Mouse (Mus musculus) lung, embryonic 16.5 days (tissue): ENCODE measurements around the gene Nell1. TPM values are rescaled to one million over a fixed set of nuclear protein-coding genes. Genes with fewer than 3 reads are reported as not detected.

Experiments used
- ATAC-seq: fragments of 200-750 bp; cut with Nextera tagmentation; 2 replicates; pipeline ENCODE4 v1.8.0; 2017; ENCODE audit warnings: low read depth, mild to moderate bottlenecking, moderate library complexity
- H3K27ac ChIP-seq: fragments of 300-500 bp; sonication (generic); 2 replicates; pipeline ENCODE4 v1.5.1; 2014; ENCODE audit warnings: mild to moderate bottlenecking, control low read depth, low read length
- H3K27me3 ChIP-seq: fragments of 300-500 bp; sonication (generic); 2 replicates; pipeline ENCODE4 v1.6.1; 2014; ENCODE audit warnings: low read depth, low read length, mixed read lengths; ENCODE audit not compliant: control insufficient read depth, insufficient read depth
- H3K36me3 ChIP-seq: fragments of 300-500 bp; sonication (generic); 2 replicates; pipeline ENCODE4 v1.6.1; 2014; ENCODE audit warnings: low read length; ENCODE audit not compliant: control insufficient read depth, insufficient read depth
- H3K4me1 ChIP-seq: fragments of 300-500 bp; sonication (generic); replicated peaks from 2 replicates; pipeline ENCODE4 v1.6.1; 2014; ENCODE audit warnings: low read length, mixed read lengths; ENCODE audit not compliant: control insufficient read depth, insufficient read depth
- H3K4me2 ChIP-seq: fragments of 300-500 bp; sonication (generic); 2 replicates; pipeline ENCODE4 v1.6.1; 2014; ENCODE audit warnings: low read depth, low read length, control low read depth
- H3K4me3 ChIP-seq: fragments of 300-500 bp; sonication (generic); 2 replicates; pipeline ENCODE4 v1.5.1; 2014; ENCODE audit warnings: mild to moderate bottlenecking, low read length, control low read depth
- H3K9ac ChIP-seq: fragments of 300-500 bp; sonication (generic); 2 replicates; pipeline ENCODE4 v1.6.1; 2014; ENCODE audit warnings: low read length, control low read depth
- H3K9me3 ChIP-seq: fragments of 300-500 bp; sonication (generic); 2 replicates; pipeline ENCODE4 v1.6.1; 2016; ENCODE audit warnings: low read length; ENCODE audit not compliant: control insufficient read depth
- WGBS: fragments of 180-500 bp; shearing (Covaris S2); extraction: QIAGEN DNeasy Blood & Tissue Kit; methylation state at CpG from one replicate; pipeline ENCODE4 v1.1.7; 2014; 5-methylcytosine and 5-hydroxymethylcytosine counted together
- polyA plus RNA-seq: library from polyadenylated mRNA; unstranded; fragments of >200 nt; fragmentation: Nextera tagmentation; extraction: Ambion mirVana; gene quantifications from 2 replicates; pipeline ENCODE4 v1.2.1, GENCODE M21; 2015

Nell1 gene
- polyA plus RNA-seq, 1 experiment from 2014 or later, result 3.8 TPM

DNA sequence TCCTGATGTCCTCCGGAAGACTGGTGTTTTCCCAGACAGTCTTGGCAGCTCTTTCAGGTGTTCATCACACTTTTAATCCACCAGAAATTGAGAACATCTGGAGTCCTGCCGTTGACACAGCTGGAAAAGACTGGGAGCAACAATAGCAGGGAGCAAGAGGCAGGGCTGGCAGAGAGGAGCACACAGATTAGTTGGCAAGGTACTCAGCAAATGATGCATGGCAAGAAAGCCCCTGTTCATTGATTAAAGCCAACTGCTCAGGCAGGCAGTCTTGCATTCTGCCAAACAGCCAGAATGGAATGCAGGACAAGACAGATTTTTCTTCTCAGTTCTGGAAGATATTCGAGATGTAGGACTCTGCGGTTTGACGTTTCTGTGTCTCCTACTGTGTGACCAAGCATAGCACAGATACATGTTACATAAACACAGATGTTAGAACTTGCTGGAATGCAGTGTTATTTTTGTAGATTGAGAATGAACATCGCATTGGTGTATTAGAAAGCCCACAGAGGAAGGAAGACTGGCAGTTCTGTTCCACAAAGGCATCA is 925.0 kb downstream of the Nell1 start:
- WGBS, result 39% methylated on average over 6 of the region's 6 CpGs
- H3K4me1 ChIP-seq, result no peaks in the 10 kb centered on the region
- H3K4me2 ChIP-seq, result no peak overlapping the region
- H3K4me3 ChIP-seq, result no peak overlapping the region
- no peaks in the 10 kb centered on the region for H3K9me3 ChIP-seq
- ATAC-seq, result peak; percentile 75
- no peak overlapping the region for H3K27ac ChIP-seq
- H3K27me3 ChIP-seq, result no peaks in the 10 kb centered on the region
- no peaks in the 10 kb centered on the region for H3K36me3 ChIP-seq
- H3K9ac ChIP-seq, result no peak overlapping the region

Other genes with a start within 250 kb of the Nell1 start
- 16.5 and 18.4 TPM in 2 replicates for gene Htatip2, start 215.7 kb upstream of the Nell1 start, polyA plus RNA-seq
- gene Prmt3, start 196.5 kb upstream of the Nell1 start, polyA plus RNA-seq, result 40.5 and 43.8 TPM in 2 replicates
- not detected in 2 replicates for gene Slc6a5, start 64.7 kb upstream of the Nell1 start, polyA plus RNA-seq